Mouse (Mus musculus): Measurements from ENCODE around the gene Ap1b1. TPM values are rescaled to one million over a fixed set of nuclear protein-coding genes. Genes with fewer than 3 reads are reported as not detected.

The Ap1b1 gene
- polyA plus RNA-seq (2015; fragmentation: Nextera tagmentation; extraction: Ambion mirVana), result 33.0 and 48.1 TPM in 2 replicates

GRCm38 (mm10) chr11:4986695-4987486, at the start of gene Ap1b1:
Gene Ap1b1 (plus strand): TSS chr11:4986824.

GRCm38 (mm10) chr11:4947813-4948174, 38.8 kb upstream of the Ap1b1 start, which contains the start of gene Nefh:
Gene Nefh (minus strand): TSS chr11:4948064.

GRCm38 (mm10) chr11:5057856-5058641, 71.4 kb downstream of the Ap1b1 start, which contains the start of gene Rasl10a:
Gene Rasl10a (plus strand): TSS chr11:5058128.

GRCm38 (mm10) chr11:5065056-5065821, 78.6 kb downstream of the Ap1b1 start, which contains the start of gene Gas2l1:
Gene Gas2l1 (minus strand): TSS chr11:5065327.

Small RNAs within 50 kb of the gene (microRNA-seq; reads per million reads assigned to microRNA genes)
- not detected for gene Gm47296 (ENCODE audit: borderline replicate concordance, insufficient number of aligned reads)

Other genes with a start within 250 kb of the Ap1b1 start
- 0.24 and 0.32 TPM in 2 replicates for gene Cabp7, start 240.0 kb upstream of the Ap1b1 start, polyA plus RNA-seq (2015; fragmentation: Nextera tagmentation; extraction: Ambion mirVana)
- 25.1 and 28.5 TPM in 2 replicates for gene Nf2, start 137.3 kb upstream of the Ap1b1 start, polyA plus RNA-seq (2015; fragmentation: Nextera tagmentation; extraction: Ambion mirVana)
- gene Nipsnap1, start 112.9 kb upstream of the Ap1b1 start, polyA plus RNA-seq (2015; fragmentation: Nextera tagmentation; extraction: Ambion mirVana), result 36.6 and 43.3 TPM in 2 replicates
- gene Thoc5, start 91.5 kb upstream of the Ap1b1 start, polyA plus RNA-seq (2015; fragmentation: Nextera tagmentation; extraction: Ambion mirVana), result 15.3 and 19.4 TPM in 2 replicates
- 1.9 and 3.8 TPM in 2 replicates for gene Nefh, start 38.8 kb upstream of the Ap1b1 start, polyA plus RNA-seq (2015; fragmentation: Nextera tagmentation; extraction: Ambion mirVana)
- 2.9 TPM in 2 replicates for gene Rasl10a, start 71.3 kb downstream of the Ap1b1 start, polyA plus RNA-seq (2015; fragmentation: Nextera tagmentation; extraction: Ambion mirVana)
- gene Gas2l1, start 78.5 kb downstream of the Ap1b1 start, polyA plus RNA-seq (2015; fragmentation: Nextera tagmentation; extraction: Ambion mirVana), result 33.8 and 45.0 TPM in 2 replicates
- gene Rhbdd3, start 112.1 kb downstream of the Ap1b1 start, polyA plus RNA-seq (2015; fragmentation: Nextera tagmentation; extraction: Ambion mirVana), result 24.6 and 34.5 TPM in 2 replicates
- gene Ewsr1, start 112.4 kb downstream of the Ap1b1 start, polyA plus RNA-seq (2015; fragmentation: Nextera tagmentation; extraction: Ambion mirVana), result 196 and 312 TPM in 2 replicates
- gene Emid1, start 165.4 kb downstream of the Ap1b1 start, polyA plus RNA-seq (2015; fragmentation: Nextera tagmentation; extraction: Ambion mirVana), result 6.5 and 19.8 TPM in 2 replicates